Mouse (Mus musculus): Measurements from ENCODE around the gene Mpzl1.

Gene Mpzl1

DNA sequence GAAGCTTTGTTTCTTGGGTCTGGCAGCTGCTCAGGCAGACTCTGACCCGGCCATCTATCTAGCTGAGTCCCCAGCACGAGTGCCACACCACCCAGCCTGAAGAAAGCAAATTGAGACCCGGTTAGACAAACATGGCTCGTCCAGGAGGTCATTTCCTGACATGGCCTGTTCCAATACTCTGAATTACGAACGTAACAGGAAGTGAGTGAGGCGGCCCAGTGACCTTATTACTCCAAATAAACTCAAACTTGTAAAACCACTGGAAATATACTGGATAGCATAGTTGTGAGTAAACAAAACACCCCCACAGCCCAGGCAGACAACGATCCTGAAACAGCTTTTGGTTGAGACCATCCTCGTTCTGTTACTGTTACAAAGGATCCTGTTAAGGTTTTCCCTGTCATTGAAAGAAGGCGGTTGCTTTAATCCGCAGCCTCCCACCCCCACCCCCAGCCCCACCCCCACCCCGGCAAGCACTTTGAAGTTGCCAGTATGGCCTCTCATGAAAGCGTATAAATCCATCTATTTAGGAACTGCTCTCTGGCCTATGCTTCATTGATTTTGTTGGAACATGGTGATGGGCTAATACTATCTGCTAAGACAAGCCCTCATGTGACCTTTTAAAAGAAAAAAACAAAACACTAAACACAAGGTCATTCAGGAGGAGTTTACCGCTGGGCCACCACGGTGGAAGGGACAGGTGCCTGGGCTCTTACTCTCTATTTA lies 17.0 kb downstream of the Mpzl1 start:
- H3K4me1 ChIP-seq (replicated peaks; ENCODE audit: low read depth, low read length): peaks cover 91% of the 10 kb centered on the region
- no peak for TF ChIP-seq POU5F1 (IDR thresholded peaks at IDR 0.05; ENCODE audit: borderline replicate concordance, low read length)
- TF ChIP-seq NANOG (IDR thresholded peaks at IDR 0.05; ENCODE audit: borderline replicate concordance, low read length): no peak
- no peak for TF ChIP-seq CTCF (conservative IDR thresholded peaks at IDR 0.05; ENCODE audit: low read length)
- no peak overlapping the region for H3K4me3 ChIP-seq (replicated peaks; ENCODE audit: low read length)
- no peaks in the 10 kb centered on the region for H3K9me3 ChIP-seq (ENCODE audit: low read length)
- peaks cover 6% of the 10 kb centered on the region for H3K36me3 ChIP-seq (ENCODE audit: insufficient read depth, low read length)
- no peaks in the 10 kb centered on the region for H3K27me3 ChIP-seq (ENCODE audit: insufficient read depth, low read length)

DNA sequence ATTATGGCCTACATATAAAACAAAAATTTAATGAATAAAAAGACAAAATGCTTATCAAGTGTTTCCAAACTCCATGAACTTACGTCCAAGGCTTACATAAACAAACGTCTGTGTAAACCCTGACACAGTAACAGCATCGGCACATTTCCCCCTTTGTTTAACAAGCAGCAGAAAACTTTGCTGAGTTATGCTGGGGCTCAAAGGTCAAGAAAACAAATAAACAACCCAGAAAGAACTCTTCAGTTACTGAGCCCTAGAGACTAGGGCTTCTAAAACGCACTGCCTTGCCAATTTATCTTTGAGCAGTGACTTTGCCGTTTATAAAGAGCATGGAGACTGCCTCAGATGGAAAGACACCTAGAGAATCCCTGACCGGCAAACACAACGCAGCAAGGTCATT lies 17.7 kb downstream of the Mpzl1 start:
- Histone ChIP-seq H3K27me3 (ENCODE audit: insufficient read depth, low read length) (no peaks in the 10 kb centered on the region), H3K9me3 (ENCODE audit: low read length) (no peaks in the 10 kb centered on the region), H3K36me3 (ENCODE audit: insufficient read depth, low read length) (peaks cover 6% of the 10 kb centered on the region), H3K4me3 (replicated peaks; ENCODE audit: low read length) (no peak overlapping the region), H3K4me1 (replicated peaks; ENCODE audit: low read depth, low read length) (peaks cover 92% of the 10 kb centered on the region)
- TF ChIP-seq CTCF (conservative IDR thresholded peaks at IDR 0.05; ENCODE audit: low read length) (no peak), POU5F1 (IDR thresholded peaks at IDR 0.05; ENCODE audit: borderline replicate concordance, low read length) (no peak), NANOG (IDR thresholded peaks at IDR 0.05; ENCODE audit: borderline replicate concordance, low read length) (no peak)

DNA sequence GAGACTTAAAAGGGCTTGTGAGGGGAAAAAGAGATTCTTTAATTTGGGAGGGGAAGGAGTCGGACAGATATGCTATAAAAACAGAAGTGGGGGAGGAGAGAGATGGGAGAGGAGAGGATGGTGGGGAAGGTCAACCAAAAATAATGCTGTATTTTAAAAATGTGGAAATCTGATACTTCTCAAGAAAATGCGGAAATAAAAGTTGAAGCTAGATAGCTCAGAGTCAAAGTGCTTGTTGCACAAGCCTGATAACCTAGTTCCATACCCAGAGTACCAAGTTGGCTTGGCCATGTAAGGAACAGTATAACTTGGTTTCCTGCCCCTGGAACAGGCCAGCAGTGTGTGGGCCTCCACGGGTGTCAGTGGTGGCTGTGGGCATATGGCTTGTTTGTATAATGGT lies 19.5 kb downstream of the Mpzl1 start:
- H3K9me3 ChIP-seq (ENCODE audit: low read length): no peaks in the 10 kb centered on the region
- no peak for TF ChIP-seq CTCF (conservative IDR thresholded peaks at IDR 0.05; ENCODE audit: low read length)
- TF ChIP-seq POU5F1 (IDR thresholded peaks at IDR 0.05; ENCODE audit: borderline replicate concordance, low read length): no peak
- no peak for TF ChIP-seq NANOG (IDR thresholded peaks at IDR 0.05; ENCODE audit: borderline replicate concordance, low read length)
- peaks cover 6% of the 10 kb centered on the region for H3K36me3 ChIP-seq (ENCODE audit: insufficient read depth, low read length)
- no peaks in the 10 kb centered on the region for H3K27me3 ChIP-seq (ENCODE audit: insufficient read depth, low read length)
- H3K4me1 ChIP-seq (replicated peaks; ENCODE audit: low read depth, low read length): peaks cover 92% of the 10 kb centered on the region
- no peak overlapping the region for H3K4me3 ChIP-seq (replicated peaks; ENCODE audit: low read length)

DNA sequence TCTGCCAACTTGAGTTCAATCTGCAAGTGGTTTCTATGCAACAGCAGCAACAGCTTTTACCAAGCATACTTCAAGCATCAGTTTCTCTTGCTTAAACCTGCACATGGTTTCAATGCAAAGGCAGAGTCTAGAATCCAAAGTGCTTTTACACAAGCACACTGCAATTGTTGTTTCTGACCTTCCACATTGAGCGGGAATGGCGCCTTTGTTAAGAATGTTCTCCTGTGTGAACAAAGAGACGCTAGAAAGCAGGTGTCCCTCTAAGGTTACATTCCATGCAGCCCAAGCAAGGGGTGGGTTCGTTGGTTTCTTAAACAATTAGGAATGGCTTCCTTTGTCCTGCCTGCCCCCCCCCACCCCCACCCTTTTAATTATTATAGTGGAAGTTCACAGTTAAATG lies 20.4 kb downstream of the Mpzl1 start:
- no peak for TF ChIP-seq POU5F1 (IDR thresholded peaks at IDR 0.05; ENCODE audit: borderline replicate concordance, low read length)
- no peak; the same call in 1 of the 2 replicates for TF ChIP-seq NANOG (IDR thresholded peaks at IDR 0.05; ENCODE audit: borderline replicate concordance, low read length)
- TF ChIP-seq CTCF (conservative IDR thresholded peaks at IDR 0.05; ENCODE audit: low read length): no peak
- Histone ChIP-seq H3K4me1 (replicated peaks; ENCODE audit: low read depth, low read length) (peaks cover 93% of the 10 kb centered on the region), H3K4me3 (replicated peaks; ENCODE audit: low read length) (no peak overlapping the region), H3K27me3 (ENCODE audit: insufficient read depth, low read length) (no peaks in the 10 kb centered on the region), H3K9me3 (ENCODE audit: low read length) (no peaks in the 10 kb centered on the region), H3K36me3 (ENCODE audit: insufficient read depth, low read length) (peaks cover 6% of the 10 kb centered on the region)

DNA sequence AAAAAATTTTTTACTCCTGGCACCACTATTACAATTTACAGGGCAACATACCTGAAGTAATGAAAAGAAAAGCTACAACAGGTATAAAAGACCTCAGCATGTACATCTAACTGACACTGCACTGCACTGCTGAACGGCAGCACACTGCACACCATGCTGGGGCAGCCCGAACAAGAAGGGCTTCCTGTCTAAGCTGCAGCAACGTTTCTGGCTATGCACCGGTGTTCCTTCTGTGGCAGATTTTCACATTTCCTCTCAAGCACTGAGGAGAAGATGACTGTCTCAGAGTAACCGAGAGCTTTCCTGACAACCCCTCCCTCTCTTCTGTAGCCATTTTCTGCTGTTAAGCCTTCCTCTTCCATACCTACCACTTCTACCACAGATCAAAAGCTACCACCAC lies 21.6 kb downstream of the Mpzl1 start:
- Histone ChIP-seq H3K4me3 (replicated peaks; ENCODE audit: low read length) (no peak overlapping the region), H3K9me3 (ENCODE audit: low read length) (no peaks in the 10 kb centered on the region), H3K36me3 (ENCODE audit: insufficient read depth, low read length) (peaks cover 14% of the 10 kb centered on the region), H3K27me3 (ENCODE audit: insufficient read depth, low read length) (no peaks in the 10 kb centered on the region), H3K4me1 (replicated peaks; ENCODE audit: low read depth, low read length) (peaks cover 91% of the 10 kb centered on the region)
- TF ChIP-seq POU5F1 (IDR thresholded peaks at IDR 0.05; ENCODE audit: borderline replicate concordance, low read length): no peak
- no peak for TF ChIP-seq NANOG (IDR thresholded peaks at IDR 0.05; ENCODE audit: borderline replicate concordance, low read length)
- no peak for TF ChIP-seq CTCF (conservative IDR thresholded peaks at IDR 0.05; ENCODE audit: low read length)

DNA sequence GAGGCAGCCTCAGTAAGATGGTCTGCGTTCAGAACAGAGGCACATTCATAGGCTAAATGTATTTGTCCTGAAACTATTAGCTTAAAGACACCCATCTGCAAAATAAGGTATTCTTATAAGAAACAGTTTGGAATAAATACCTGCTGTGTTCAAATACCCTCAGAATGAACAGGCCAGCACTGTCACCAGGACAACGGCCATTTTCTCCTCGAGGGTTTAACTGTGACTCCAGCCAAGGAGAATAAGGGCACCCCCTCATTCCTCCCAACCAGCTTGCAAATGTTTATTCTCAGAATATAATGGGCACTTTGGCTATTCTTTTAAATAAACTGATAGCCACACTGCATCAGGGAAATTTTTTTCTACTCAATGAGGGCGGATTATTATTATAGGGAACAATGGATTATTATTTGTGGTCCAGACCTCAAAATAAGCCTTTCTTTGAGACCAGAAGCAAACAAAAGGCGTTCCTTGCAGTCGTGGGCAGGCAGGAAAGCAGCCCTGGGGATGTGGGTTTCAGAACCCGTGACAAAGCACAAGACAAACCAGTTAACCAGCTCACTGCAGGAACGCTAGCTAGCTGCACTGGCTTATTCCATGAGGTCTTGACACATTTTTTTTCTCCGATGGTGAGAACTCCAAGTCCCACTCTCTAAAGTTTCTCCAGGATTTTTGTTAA lies 23.9 kb downstream of the Mpzl1 start:
- no peaks in the 10 kb centered on the region for H3K27me3 ChIP-seq (ENCODE audit: insufficient read depth, low read length)
- H3K4me3 ChIP-seq (replicated peaks; ENCODE audit: low read length): no peak overlapping the region
- peaks cover 37% of the 10 kb centered on the region for H3K36me3 ChIP-seq (ENCODE audit: insufficient read depth, low read length)
- H3K4me1 ChIP-seq (replicated peaks; ENCODE audit: low read depth, low read length): peaks cover 70% of the 10 kb centered on the region
- TF ChIP-seq NANOG (IDR thresholded peaks at IDR 0.05; ENCODE audit: borderline replicate concordance, low read length): no peak
- no peak for TF ChIP-seq POU5F1 (IDR thresholded peaks at IDR 0.05; ENCODE audit: borderline replicate concordance, low read length)
- no peak for TF ChIP-seq CTCF (conservative IDR thresholded peaks at IDR 0.05; ENCODE audit: low read length)
- no peaks in the 10 kb centered on the region for H3K9me3 ChIP-seq (ENCODE audit: low read length)

DNA sequence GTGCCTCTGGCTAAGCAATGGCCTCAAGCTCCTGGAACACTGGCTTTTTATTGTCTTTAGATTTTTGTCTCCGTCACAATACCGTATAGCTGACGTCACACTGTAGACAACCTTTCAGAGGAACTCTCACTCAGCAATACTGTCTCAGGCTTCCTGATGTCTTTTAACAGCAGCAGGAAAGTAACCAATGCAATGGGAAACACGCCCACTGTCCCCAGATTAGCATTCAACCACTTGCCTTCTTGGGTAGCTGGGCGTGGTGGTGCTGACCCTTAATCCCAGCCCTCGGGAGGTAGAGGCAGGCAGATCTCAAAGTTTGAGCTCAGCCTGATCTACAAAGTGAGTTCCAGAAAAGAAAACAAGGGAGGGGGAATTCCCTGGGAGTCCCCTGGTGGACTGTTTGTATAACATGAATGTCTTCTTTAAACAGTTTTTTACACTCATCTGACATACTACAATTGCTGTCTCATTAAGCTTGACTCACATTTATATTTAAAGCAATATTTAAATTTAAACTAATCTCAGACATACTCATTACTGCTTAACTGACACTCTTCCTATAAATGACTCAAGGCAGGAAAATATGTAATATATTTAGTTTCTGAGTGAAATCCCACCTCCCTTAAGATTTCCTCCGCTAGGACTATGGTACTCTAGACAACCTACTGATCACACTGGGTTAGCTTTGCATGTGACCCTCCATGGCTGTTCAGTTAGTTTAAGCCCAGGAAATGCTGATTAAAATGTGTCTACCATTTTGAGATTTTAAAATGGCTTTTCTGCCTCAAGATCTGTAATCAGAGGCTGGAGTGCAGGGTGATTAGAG lies 24.6 kb downstream of the Mpzl1 start:
- peaks cover 38% of the 10 kb centered on the region for H3K36me3 ChIP-seq (ENCODE audit: insufficient read depth, low read length)
- H3K4me1 ChIP-seq (replicated peaks; ENCODE audit: low read depth, low read length): peaks cover 62% of the 10 kb centered on the region
- TF ChIP-seq NANOG (IDR thresholded peaks at IDR 0.05; ENCODE audit: borderline replicate concordance, low read length) (no peak), POU5F1 (IDR thresholded peaks at IDR 0.05; ENCODE audit: borderline replicate concordance, low read length) (no peak), CTCF (conservative IDR thresholded peaks at IDR 0.05; ENCODE audit: low read length) (no peak)
- H3K27me3 ChIP-seq (ENCODE audit: insufficient read depth, low read length): no peaks in the 10 kb centered on the region
- H3K4me3 ChIP-seq (replicated peaks; ENCODE audit: low read length): no peak overlapping the region
- H3K9me3 ChIP-seq (ENCODE audit: low read length): no peaks in the 10 kb centered on the region

DNA sequence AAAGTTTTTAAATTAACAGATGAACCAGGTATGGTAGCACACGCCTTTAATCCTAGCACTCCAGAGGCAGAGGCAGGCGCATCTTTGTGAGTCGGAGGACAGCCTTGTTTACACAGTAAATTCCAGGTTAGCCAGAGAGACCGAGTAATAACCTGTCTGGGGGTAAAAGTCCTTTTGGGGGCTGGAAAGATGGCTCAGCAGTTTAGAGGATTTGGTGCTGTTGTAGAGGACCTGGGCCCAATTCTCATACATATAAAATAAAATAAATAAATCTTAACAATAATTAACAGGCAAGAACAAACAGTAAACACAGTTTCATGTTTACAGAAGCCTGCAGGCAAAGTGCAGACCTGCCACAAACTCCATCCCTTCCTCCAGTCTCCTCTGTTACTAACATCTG lies 25.4 kb downstream of the Mpzl1 start:
- H3K36me3 ChIP-seq (ENCODE audit: insufficient read depth, low read length): peaks cover 47% of the 10 kb centered on the region
- no peak overlapping the region for H3K4me3 ChIP-seq (replicated peaks; ENCODE audit: low read length)
- H3K27me3 ChIP-seq (ENCODE audit: insufficient read depth, low read length): no peaks in the 10 kb centered on the region
- H3K4me1 ChIP-seq (replicated peaks; ENCODE audit: low read depth, low read length): peaks cover 54% of the 10 kb centered on the region
- TF ChIP-seq POU5F1 (IDR thresholded peaks at IDR 0.05; ENCODE audit: borderline replicate concordance, low read length) (no peak), CTCF (conservative IDR thresholded peaks at IDR 0.05; ENCODE audit: low read length) (no peak), NANOG (IDR thresholded peaks at IDR 0.05; ENCODE audit: borderline replicate concordance, low read length) (no peak)
- H3K9me3 ChIP-seq (ENCODE audit: low read length): no peaks in the 10 kb centered on the region
